Mouse (Mus musculus): ENCODE results near the gene Plscr1. TPM values are rescaled to one million over a fixed set of nuclear protein-coding genes. Genes with fewer than 3 reads are reported as not detected.
A peak's percentile ranks its signal among the peaks of the same experiment; 100 is the strongest.

Gene Plscr1
- total RNA-seq, 2 experiments from 2014 or later = 1.5 to 2.7 TPM

DNA sequence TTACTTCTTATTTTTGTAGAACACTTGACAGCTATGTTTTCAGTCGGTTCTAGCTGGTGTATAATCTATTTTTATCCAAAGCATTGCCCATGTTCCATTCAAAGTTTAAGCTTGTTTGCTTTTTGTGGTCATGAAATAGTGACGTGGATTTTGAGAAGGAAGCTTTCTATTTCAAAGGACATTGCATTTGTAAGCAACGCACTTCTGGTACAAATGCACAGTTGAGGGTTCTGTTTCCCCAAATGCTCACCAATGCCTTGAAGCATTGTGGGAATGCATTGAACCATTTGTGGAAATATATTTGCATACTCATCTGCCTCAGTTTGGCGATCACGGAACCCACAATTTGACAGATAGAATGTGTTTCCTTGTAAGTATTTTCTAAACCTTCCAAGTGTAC, 3.2 kb downstream of the Plscr1 start:
- no peak for DNase-seq
- intact Hi-C loops (cut with DNase I) = no loop called here

- intact Hi-C loops (cut with DNase I) = no loop called here
These were observed 4.2 kb downstream of the Plscr1 start for GRCm38 (mm10) chr9:92253585-92254321.

DNA sequence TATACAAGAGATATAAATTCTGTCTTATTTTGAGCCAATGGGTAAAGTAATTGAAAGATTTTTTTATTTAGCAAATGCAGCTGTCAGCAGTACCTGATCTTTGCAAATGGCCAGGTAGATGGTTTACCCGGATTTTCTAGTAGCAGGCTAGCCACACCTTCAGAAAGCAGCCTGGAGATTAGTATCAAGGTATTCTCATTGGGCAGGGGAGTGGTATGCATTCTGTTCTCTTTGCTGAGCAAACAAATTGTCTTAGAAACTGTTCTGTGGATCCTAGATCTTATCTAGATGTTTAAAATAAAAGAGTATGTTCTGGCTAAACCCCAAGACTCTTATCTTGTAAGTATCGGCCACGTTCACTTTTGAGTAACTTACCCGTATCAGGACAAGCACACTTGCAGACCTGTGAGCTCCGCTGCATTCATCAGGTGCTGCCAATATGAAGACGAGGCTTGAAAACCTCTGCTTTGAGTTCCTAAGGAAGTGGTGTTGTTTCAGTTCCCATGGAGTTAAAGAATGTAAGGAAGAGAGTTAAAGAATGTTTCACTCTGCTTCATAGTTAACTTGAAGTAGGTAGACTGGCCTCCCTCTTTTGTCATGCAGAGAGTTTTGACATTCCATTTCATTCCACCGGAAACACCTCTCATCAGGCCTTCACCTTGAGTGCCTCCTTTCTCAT, 11.1 kb downstream of the Plscr1 start:
- DNase-seq = no peak
- intact Hi-C loops (cut with DNase I) = no loop called here

More at GRCm38 (mm10) chr9:92253585-92254321, 4.2 kb downstream of the Plscr1 start:
- no peak for DNase-seq

DNA sequence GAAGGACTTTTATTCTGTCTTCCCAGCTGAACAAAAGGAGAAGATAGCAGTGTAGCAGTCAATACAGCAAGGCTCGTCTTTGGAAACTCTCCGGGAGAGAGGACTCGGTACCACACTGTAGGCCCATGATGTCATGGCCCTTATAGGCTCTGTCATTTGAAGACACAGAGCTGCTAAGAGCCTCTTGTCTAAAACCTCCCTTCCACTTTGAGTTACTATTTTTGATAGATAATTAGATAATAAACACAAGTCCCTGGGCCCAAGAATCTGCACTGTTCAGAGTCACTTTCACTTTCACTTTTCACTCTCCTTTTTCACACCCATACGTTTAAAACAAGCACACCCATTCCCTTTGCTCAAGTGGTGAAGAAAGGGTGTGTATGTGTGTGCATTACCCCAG, 16.2 kb downstream of the Plscr1 start:
- no peak for DNase-seq
- intact Hi-C loops (cut with DNase I) = no loop called here

DNA sequence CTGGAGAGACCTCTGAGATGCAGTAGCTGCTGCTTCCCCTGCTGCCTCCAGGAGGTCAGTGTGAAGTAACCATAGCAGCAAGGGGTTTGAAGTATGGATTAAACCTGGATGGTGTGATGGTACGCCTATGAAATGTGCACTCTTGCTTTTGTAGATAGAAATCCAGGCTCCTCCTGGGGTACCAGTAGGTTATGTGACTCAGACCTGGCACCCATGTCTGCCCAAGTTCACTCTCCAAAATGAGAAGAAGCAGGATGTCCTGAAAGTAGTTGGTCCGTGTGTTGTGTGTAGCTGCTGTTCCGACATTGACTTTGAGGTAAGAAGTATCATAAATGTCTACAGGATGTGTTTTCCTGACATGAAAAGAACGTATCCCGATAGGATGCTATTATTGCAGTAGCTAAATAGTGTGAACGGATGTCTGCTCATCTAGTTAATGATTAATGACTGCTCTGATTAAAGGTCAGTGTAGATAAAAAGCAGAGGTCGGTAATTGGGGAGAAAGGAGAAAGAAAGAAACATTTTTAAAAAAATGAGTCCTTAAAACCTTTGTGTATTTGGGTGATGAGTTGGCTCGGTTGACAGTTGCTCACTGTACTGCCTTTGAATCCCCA, 17.1 kb downstream of the Plscr1 start:
- intact Hi-C loops (cut with DNase I) = no loop called here
- DNase-seq = no peak

GRCm38 (mm10) chr9:92267732-92268131, 18.2 kb downstream of the Plscr1 start:
- intact Hi-C loops (cut with DNase I) = no loop called here
- DNase-seq = no peak

GRCm38 (mm10) chr9:92269829-92270404, 20.4 kb downstream of the Plscr1 start:
- intact Hi-C loops (cut with DNase I) = no loop called here
- DNase-seq = no peak

DNA sequence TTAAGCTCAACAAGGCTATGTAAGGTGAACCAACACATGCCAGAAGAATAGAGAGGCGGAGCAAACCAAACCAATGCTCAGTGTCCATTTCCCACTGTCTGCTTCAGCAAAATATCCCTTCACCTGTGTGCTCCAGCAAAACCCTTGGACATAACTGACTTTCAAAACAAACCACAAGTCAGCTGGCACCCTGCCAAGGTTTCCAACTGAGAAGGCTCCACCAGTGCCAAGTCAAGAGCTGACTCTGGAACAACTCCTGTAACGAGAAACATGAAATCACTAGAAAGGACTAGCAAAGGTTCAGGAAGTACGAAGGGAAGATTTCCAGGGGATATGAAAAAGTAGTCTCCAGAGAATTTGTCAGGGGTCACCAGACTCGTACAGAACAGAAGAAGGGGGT, 21.4 kb downstream of the Plscr1 start:
- peak; percentile 78 for DNase-seq
- intact Hi-C loops (cut with DNase I) = no loop called here

DNA sequence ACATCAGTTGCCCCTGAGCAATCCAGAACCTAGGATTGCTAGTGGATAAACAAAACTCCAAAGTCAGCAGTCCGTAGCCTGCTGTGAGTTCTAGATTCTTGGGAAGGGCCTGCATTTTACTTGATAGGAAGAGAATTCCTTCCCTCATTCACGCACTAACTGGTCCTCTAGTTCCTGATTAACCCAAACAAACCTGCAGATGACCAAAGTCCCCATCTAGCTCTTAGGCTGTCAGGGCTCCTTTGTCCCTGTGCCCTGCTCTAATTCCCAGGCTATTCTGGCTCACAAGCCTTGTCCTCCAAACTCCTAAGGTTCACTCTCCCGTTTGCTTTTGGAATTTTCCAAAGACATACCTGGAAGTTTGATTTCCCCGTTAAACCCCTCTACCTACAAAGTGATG, 23.1 kb downstream of the Plscr1 start:
- DNase-seq = no peak
- intact Hi-C loops (cut with DNase I) = no loop called here

- DNase-seq = no peak
- intact Hi-C loops (cut with DNase I) = no loop called here
These were observed 23.7 kb downstream of the Plscr1 start for GRCm38 (mm10) chr9:92273271-92273670.

DNA sequence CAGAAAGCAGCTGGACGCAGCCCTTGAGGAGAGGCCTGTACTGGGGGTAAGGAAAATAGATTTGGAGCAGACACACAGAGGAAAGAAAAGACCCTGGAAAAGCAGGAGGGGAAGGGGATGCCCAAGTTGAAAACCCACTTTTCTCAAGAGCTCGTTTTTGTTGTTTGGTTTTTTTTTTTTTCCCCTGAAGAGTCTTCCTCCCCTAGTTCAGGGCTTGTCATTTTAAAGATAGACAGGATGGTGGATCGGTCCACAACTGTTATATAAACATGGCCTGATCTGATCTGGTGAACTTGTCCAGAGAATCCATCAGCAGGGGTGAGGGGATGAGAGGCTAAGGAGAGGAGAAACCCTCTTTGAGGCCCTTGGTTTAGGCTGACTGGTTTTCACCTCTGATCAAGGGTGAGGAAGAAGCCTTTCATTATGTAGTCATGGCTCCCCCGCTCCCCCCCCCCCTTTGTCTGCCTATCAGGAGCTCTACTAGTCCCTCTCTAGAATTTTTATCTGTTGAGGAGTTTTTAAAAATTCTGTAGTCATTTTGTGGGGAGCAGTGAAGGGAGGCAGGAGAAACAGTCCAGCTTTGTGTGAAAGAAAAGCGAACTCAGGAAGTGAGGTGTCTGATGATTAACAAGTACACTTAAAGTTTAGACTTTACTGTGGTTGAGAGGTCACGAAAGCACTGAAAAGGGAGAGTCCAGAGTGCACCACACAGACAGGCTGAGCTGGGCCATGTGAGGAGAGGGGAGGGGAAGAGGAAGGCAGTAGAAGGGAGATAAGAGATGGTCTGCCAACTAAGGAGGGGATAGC, 24.6 kb downstream of the Plscr1 start:
- intact Hi-C loops (cut with DNase I) = no loop called here
- DNase-seq = no peak

- no peak for DNase-seq
These were observed 26.1 kb downstream of the Plscr1 start, which contains the start of gene Plscr2 for GRCm38 (mm10) chr9:92275486-92276207. TSS of gene Plscr2 (plus strand) at chr9:92275602.

DNA sequence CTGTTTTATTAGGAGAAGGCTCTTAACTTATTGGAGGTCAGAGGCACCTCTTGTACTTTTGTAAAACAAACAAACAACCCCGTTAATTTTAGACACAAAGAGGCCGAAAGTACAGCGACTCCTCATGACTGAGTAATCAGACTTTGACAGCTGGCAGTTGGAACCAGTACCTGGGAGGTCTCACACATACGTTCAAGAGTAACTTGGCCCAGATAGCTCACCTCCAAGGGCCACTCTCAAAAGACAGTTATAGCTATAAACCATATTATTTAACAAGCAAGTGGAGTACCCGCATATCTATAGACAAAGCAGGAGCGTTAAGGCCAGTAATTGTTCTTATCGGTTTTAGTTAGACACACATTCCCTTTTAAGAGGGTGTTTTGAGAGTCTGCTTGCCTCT, 26.8 kb downstream of the Plscr1 start:
- DNase-seq = no peak
- intact Hi-C loops (cut with DNase I) = no loop called here

More at GRCm38 (mm10) chr9:92275486-92276207, 26.1 kb downstream of the Plscr1 start, which contains the start of gene Plscr2:
- intact Hi-C loops (cut with DNase I) = no loop called here

DNA sequence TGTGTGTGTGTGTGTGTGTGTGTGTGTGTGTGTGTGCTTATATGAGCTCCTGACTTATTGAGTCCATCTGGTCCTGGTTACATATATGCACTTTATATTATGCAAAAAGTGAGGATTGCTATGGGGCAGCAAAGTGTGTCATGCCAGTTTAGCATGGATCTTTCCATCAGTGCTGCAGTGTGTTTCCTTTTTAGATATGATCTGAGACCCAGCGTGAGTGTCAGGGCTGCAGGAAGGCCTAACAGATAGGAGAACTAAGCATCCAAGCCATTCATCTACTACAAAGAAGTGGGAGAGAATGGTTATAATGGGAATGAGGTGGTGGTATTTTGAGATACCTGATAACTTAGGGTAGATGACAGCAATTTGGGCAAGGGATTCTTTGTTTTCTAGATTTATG, 30.5 kb downstream of the Plscr1 start:
- intact Hi-C loops (cut with DNase I) = no loop called here
- no peak for DNase-seq

DNA sequence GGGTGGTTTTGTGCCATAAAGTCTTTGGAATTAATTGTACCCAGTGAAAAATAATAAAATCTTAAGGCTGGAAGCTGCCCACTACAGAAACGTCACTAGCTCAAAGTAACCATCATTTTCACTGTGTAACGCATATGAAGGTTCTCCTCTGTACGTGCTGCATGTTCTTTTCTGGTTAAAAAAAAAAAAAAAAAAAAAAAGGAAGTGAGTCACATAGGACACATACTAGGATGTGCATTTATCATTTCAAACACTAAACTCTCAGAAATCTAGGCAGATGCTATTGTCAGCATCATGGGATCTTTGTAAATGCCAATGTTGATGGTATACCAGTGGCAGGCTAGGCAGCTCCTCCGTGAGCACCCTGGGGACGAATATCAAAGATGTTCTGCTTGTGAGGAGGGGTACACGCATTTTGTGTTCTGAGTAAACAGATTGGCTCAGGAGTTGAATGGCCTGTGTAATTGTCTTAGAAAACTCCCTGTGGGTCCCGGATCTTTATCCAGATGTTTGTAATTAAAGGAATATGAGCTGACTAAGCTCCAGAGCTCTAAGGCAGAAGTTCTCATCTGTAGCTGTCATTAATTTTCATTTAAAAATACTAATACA, 33.1 kb downstream of the Plscr1 start:
- intact Hi-C loops (cut with DNase I) = no loop called here
- no peak for DNase-seq

- DNase-seq = no peak
- intact Hi-C loops (cut with DNase I) = no loop called here
These were observed 40.1 kb downstream of the Plscr1 start for GRCm38 (mm10) chr9:92289675-92290074.

DNA sequence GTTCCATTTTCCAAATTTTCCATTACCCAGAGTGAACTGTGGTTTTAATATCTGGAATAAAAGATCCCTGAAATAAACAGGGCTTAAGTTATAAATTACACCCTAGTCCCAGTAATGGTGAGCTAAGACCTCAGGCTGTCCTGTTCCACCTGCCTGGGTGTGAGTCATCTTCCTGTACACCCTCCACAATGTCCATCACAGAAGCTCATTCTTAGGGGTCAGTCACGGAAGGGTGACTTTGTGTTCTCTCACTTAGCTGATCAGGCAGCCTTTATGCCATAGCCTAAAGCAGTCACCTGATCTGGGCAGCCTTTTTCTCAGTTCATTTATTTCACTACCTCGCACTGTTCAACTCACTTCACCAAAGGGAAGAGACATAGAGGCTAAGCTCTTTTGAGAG, 42.6 kb downstream of the Plscr1 start:
- intact Hi-C loops (cut with DNase I) = no loop called here
- no peak for DNase-seq

DNA sequence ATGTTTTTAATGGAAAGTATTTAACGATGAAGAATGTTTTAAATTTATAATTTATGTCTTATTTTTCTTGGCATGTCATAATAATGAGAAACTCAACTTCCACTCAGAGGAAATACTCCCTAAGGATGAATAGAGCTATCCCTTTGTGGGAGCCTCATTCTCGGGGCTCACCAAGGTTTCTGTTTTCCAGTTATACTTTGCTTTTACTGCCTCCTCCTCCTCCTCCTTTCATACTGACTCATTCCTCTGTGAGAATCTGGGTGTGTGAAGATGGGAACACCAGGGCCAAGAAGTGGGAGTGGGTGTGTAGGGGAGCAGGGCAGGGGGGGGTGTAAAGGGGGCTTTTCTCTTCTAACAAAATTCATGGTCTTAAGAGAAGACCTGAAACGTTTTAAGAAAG, 43.4 kb downstream of the Plscr1 start:
- DNase-seq = no peak
- intact Hi-C loops (cut with DNase I) = no loop called here
